Mouse (Mus musculus): Measurements from ENCODE around the gene Tmbim1.

DNA sequence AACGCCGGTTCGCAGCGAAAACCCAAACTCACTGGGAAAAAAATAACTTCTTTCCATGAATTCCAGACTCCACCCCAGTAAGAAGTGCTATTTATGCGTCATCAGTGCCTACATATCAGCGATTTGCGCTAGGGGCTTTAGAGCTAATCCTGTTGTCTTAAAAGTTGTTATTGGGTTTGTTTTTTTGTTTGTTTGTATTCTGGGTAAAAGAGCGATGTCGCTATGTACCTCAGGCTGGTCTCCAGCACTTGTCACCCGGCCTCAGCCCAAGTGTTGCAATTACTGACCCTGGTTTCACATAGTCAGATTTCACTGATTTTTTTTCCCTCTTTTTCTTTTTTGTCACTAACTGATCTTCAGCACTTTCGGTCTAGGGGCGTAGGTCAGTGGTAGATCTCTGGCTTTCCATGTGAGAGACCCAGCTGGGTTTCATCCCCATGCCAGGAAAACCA lies 1.1 kb downstream of the Tmbim1 start:
- TF ChIP-seq CTCF (IDR thresholded peaks at IDR 0.05; ENCODE audit: low read depth) = no peak
- no peak for TF ChIP-seq EP300 (IDR thresholded peaks at IDR 0.05; ENCODE audit: low read depth)

Measured in liver, postnatal 0 days (tissue).